Mouse (Mus musculus) adrenal gland, postnatal 10 days (tissue): ENCODE data around the gene Agap3. TPM values are rescaled to one million over a fixed set of nuclear protein-coding genes. Genes with fewer than 3 reads are reported as not detected.

Experiments
- DNase-seq: peaks from one replicate; pipeline ENCODE4 v3.0.0; 2021; ENCODE audit warnings: mixed read lengths
- long read RNA-seq, 2 experiments: library from polyadenylated mRNA; stranded (forward); transcript quantifications; one replicate each; pipeline ENCODE4 v2.0.0; 2021
- total RNA-seq, 2 experiments: library from RNA; stranded (reverse); gene quantifications; 2 replicates each; pipeline ENCODE4 v1.2.3; 2021

Agap3 gene
- 10 to 100 TPM; 67.6 to 72.2 TPM for total RNA-seq
- long read RNA-seq, experiment 1, transcript Agap3-201 (18 exons, 3,207 nt), result major isoform, 5 of 76 reads
- long read RNA-seq, experiment 1, partial matches to known transcripts, result 34 of 76 reads
- long read RNA-seq, experiment 1, other reads (novel, unspliced or antisense), result 32 of 76 reads
- long read RNA-seq, experiment 2, partial matches to known transcripts, result 8 of 55 reads
- long read RNA-seq, experiment 2, other reads (novel, unspliced or antisense), result 41 of 55 reads

DNA sequence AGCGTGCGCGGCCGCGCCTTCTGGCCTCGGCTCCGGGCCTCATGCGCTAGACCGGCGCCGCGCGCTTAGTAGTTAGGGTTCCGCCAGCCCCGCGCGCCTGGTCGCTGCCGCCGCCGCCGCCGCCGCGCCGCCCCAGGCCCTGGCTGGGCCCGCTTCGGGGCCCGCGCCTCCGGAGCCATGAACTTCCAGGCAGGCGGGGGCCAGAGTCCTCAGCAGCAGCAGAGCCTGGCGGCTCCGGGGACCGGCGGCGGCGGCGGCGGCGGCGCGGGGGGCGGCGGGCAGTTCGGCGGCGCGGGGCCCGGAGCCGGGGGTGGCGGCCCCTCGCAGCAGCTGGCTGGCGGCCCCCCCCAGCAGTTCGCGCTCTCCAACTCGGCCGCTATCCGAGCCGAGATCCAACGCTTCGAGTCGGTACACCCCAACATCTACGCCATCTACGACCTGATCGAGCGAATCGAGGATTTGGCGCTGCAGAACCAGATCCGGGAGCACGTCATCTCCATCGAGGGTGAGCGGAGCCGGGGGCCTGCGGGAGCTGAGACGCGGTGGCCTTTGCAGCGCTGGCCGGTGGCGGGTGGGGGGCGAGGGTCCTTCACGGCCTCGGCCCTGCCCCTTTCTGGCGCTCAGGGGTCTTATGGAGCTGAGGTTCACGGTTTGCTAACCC lies at the start of gene Agap3:
Agap3 (plus strand) TSS at position 148 of the 661 bp plus-strand sequence.
- peak; percentile 61 for DNase-seq

DNA sequence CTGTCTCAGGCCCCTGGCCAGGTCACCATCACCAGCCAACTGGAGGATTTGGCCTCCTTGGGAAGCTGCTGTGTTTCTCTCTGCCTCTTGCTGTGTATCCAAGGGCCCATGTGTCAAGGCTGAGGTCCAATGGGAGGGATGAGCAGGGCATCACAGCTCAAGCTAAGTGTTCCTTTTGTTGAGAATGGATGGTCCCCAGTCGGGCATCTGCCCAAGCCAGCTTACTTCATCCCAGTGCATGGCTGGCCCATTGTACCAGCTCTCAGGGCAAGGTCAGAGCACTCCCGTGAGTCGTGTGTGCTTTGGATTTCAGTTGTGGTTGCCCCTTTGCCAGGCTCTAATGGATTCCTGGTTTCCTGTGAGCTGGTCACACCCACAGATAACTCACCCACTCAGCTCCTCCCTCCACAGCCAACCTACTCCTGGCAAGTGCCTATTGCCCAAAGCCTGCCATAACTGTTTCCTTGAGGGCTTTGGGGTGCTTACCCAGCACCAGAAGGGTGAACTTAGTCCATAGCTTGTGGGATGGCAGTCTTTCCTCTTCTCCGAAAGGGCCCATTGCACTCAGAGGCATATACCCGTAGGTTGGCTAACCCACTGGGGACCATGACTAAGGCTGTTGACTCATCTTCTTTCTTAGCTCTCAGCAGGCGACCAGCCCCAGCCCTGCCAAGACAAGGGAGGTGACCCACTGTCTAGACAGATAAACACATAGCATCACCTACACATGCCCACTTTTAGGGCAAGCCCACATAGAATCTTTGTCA lies 47.2 kb upstream of the Agap3 start:
- DNase-seq, result no peak

DNA sequence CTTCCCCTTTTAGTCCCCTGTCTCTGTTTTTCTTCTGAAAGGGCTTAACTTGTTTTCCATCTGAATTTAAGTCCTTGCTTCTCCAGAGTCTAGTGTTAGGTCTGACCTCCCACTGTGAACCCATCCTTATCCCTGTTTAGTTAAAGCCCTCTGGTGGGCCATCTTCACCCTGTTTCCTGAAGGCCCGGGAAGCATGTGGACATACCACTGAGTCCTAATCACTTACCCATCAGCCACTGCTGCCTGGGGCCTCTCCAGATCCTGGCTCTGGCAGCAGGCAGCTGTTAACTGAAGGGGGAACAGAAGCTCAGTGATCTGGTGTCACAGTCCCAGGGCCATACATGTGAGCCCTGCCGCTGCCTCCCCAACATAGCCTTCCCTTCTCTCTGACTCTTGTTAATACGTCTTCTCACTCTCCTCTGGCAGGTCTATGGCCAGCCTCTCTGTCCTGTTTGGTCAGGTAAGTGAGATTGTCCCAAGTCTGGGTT lies 46.5 kb upstream of the Agap3 start:
- DNase-seq, result no peak

DNA sequence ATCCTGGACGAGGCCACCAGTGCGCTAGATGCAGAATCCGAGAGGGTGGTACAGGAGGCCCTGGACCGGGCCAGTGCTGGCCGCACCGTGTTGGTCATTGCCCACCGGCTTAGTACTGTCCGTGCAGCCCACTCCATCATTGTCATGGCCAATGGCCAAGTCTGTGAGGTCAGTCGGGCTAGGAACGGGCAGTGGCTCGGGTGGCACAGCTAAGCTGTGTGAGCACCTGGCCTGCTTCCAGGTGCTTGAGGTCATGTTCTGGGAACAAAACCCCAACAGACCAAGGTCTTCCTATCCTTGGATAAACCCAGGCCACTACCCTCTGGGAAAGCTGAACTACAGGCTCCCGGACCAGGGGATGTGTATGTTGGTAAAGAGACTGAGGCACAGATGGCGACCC lies 43.3 kb upstream of the Agap3 start:
- DNase-seq, result peak; percentile 74

DNA sequence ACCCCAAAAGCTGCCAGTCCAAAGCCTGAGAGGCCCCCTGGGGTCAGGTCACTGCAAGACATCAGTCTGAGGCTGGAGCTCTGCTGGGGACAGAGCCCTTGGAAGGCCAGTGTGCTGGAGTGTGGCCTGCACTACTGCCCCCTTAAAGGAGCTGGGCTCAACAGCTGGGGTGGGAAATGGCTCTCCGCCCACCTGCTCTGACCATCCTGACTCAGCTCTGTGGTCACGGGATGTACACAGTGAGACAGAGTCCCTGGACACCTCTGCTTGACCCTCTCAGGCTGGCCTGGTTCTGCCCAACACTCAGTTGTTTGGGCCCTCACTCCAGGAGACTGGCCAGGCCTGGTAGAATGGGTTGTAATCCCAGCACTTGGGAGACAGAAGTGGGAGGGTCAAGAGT lies 42.5 kb upstream of the Agap3 start:
- DNase-seq, result no peak

DNA sequence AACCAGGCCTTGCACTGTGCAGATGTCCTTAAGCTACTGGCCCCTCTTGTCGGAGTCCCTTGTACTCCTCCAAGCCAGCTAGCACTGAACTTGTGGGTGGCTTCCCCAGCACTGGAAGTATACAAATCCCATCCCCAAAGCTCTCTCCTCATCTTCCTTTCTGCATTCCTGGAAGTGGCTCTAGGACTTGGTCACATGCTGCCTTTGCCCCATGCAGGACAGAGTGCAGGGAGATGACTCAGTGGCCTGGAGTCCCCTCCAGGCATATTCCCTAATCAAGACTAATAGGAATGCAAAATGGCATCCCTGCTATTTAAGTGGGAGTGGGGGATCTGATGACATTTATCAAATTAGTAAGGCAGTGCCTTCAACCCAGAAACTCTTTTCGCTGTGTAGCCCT lies 39.9 kb upstream of the Agap3 start:
- no peak for DNase-seq

DNA sequence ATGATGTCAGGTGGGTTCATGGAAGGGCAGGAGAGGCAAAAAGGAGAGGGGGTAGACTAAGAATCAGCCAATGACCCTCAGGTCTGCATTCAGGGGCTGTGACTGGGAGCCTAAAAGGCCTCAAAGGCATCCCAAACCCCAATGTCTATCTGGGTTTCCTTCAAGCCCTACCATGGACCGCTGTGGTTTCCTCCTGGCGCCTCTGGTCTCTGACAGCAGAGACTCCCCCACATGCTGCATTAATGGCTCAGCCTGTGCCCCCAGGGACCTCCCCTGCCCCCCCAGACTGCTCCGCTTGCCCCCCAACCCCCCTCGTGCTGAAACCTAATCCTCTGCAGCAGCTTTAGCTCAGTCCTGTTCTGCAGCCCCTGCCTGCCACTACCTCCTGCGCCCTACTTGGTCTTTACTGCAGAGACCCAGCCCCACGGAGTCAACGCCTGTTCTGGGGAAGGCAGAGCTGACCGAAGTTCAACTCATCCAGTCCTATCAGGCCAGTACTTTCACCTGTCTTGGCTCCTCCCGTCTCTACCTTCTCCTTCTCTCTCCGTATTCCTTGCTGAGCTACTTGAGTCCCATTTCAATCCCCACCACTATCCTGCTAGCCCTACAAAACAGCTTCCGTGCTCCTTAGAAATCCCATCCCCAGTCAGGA lies 38.8 kb upstream of the Agap3 start, which contains the start of gene Asic3:
Asic3 (plus strand) TSS at position 351 of the 652 bp plus-strand sequence.
- no peak for DNase-seq

DNA sequence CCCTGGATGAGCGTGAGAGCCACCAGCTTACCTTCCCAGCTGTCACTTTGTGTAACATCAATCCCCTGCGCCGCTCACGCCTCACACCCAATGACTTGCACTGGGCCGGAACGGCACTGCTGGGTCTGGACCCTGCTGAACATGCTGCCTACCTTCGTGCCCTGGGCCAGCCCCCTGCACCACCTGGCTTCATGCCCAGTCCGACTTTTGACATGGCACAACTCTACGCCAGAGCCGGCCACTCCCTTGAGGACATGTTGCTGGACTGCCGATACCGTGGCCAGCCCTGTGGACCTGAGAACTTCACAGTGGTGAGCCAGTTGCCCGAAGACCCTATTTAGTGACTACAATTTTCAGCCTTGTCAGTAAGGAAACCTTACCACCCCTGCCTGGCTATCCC lies 38.0 kb upstream of the Agap3 start:
- peak; percentile 53 for DNase-seq

DNA sequence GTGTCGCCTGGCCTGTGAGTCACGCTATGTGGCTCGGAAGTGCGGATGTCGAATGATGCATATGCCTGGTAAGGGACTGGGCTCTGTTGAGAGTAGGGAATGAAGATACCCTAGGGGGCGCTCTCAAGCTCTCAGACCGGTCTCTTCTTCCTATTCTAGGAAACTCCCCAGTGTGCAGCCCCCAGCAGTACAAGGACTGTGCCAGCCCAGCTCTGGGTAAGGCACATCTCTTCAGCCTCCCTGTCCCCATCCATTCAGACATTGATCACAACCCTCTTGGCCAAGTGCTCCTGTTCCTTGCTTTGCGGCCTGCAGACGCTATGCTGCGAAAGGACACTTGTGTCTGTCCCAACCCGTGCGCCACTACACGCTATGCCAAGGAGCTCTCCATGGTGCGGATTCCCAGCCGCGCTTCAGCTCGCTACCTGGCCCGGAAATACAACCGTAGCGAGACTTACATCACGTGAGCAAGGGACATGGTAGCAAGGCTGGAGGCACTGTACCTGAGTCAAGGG lies 35.7 kb upstream of the Agap3 start:
- peak; percentile 77 for DNase-seq

DNA sequence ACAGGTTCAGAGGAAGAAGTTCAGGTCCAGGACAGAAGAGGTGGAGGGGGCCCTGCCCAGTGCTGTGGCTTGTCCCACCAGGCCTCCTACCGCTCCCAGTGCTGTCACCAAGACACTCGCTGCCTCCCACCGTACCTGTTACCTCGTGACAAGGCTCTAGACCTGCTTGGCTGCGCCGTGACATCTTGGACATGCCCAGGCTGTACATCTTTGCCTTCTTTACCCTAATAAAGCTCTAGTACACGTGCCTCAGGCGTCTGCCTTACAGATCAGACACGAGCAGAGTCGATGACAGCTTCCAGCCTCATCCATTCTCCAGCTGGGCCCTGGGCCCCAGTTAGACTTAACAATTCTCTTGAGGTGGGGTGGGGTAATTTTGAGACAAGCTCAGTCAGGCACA lies 34.4 kb upstream of the Agap3 start:
- no peak for DNase-seq

DNA sequence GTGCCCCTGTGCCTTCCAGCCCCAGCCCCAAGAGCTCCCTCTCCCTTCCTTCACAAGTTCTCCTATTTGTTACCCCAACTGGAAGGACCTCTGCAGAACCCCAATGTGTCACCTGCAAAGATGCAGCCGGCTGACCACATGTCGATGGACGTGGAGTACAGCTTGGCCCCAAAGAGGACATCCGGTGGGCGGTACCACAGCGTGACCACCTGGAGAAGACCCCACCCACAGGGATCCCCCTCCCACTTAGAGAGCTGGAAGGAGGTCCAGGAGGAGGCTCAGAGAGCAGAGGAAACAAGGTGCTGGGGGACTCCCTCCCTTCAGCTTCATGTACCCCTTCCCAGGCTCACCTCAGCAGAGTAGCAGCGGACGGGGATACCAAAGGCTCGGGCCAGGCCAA lies 31.6 kb upstream of the Agap3 start:
- DNase-seq, result no peak

DNA sequence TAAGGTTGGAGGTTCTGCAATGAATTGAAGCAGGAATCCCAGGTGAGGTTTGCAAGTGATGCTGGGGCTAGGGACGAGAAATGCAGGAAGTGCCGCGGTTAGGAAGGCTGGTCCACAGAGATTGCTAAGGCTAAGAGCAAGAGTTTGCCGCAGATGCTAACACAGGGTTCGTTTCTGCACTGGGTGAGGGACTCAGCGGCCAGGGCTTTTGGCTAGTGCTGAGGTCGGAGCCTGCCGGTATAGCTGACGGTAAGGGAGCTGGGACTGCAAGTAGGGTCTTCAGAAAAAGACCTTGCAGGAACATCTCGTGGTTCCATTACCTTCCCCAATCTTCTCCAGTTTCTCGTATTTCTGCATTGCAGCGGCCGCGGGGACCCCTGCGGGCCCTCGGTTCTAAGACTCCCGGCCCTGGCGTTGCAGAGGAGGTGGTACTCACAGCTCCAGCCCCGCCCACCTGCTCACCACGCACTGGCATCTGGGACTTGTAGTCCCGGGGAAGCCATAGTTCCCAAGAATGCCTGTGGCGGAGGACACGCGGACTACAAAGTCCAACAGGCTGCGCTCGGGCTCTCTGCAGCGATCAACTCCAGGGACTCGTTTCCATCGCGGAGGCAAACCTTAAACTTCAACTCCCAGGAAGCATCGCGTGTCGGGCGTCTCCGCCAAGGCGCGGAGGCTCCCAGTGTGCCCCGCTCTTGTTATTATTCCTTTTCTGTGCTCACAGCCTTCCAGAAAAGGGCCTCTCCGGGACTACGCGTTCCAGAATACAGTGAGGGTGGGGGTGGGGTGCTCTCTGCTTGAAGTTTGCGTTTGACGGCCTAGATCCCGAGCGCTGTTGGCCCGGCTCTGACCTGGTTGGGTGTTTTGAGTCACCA lies 28.6 kb upstream of the Agap3 start, which contains the start of the genes Cdk5 and Slc4a2:
Cdk5 (minus strand) TSS at position 402 of the 875 bp plus-strand sequence.
Slc4a2 (plus strand) TSS at position 709 of the 875 bp plus-strand sequence.
- DNase-seq, result peak; percentile 97

DNA sequence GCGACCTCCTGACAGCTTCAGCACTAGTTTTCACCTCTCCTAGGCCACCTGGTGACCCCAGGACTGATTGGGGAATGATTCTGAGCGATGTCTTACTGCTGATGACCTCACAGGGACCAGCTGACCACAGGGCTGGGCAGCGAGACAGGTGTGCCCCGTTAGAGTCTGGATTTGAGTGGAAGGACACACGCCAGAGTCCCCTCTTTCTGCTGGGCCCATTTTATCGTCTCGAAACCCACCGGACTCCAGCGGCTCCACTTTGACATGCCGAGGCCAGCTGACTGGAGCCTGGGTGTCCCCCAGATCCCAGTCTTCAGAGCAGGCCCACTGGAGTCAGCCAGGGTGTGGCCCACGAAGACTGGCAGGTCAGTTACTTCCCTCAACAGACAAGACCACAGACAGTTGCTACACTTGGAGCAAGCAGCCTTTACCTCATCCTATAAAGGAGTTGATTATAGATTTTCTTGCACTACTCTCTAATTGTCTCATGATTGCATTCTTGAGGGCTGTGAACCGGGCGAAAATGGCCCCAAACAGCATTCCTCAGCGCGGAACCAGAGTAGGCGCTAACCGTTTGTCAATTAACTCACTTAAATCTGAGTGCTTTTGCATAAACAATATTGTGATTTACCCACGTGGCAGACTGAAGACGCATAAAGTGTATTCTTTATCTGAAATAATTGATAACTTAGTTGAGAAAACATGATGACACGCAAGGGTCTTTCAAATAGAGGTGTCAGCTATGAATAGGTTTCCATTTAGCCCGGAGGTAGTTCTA lies 27.8 kb upstream of the Agap3 start:
- DNase-seq, result no peak

DNA sequence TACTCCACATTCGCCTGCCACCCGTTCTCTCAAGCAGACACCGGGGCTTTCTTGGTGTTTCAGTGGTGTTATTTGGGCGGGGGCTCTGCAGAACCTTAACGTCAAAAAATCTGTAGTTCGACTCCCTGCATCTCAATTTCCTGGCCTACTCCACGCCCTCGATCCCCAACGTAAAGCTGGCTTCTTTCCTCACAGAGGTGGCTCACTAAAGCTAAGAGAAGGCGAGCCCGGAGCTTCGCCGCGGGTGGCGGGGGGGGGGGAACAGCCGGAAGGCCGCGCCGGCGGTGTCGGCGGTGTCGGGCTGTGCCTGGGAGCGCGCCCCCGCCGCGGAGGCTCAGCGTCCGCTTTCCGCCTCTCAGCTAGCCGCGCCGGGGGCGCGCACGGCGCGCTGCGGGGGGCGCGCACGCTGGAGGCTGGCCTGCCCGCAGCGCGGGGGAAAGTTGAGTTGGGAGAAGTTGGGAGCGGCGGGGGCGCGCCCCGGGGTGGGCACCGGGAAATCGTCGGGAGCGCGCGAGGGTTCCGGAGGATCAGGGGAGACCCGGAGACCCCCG lies 27.0 kb upstream of the Agap3 start:
- peak; percentile 93 for DNase-seq

DNA sequence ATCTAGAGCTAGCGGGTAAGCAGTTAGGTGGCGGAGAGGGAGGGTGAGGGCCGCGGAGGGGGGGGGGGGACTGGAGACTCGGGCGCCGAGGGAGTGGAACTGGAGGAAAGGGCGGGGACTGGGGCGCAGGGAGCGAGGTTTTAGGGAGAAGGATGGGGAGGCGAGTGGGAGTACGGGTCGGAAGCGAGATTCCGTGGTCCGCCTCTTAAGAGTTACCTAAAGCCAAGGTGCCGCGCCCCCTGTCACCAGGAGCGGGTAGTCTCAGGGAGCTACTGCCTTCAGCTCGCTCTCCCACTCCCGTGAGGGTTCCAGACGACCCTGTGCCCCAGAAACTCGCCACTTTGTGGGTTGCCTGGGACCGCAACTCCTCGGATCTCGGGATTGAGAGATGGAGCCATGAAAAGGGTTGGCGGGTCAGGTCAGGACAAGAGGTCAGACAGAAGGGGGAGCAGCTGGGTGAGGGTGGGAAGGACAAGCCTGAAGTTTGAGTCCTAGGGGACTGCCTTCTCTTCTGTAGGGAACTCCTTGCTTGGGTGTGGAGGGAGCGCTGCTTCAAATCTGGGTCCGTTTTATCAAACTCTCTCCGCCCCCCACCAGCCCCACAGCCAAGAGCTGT lies 26.4 kb upstream of the Agap3 start:
- DNase-seq, result no peak

DNA sequence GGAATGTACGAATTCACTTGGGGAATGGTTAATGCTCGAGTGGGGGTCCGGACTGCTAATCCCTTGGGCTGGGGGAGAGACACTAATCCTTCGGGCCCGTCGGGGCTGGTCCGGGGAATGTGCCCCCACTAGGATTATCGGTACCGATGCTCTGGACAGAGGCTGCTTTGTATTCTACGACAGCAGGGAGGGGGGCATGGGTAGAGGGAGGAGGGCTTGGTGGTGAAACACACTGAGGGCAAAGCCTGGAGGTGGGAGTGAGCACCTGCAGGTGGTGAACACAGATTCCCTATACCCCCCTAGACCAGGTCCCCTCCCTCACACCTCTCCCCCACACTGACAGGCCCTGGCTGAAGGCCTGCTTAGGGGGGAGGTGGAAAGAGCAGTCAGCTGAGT lies 25.9 kb upstream of the Agap3 start:
- peak; percentile 21 for DNase-seq

DNA sequence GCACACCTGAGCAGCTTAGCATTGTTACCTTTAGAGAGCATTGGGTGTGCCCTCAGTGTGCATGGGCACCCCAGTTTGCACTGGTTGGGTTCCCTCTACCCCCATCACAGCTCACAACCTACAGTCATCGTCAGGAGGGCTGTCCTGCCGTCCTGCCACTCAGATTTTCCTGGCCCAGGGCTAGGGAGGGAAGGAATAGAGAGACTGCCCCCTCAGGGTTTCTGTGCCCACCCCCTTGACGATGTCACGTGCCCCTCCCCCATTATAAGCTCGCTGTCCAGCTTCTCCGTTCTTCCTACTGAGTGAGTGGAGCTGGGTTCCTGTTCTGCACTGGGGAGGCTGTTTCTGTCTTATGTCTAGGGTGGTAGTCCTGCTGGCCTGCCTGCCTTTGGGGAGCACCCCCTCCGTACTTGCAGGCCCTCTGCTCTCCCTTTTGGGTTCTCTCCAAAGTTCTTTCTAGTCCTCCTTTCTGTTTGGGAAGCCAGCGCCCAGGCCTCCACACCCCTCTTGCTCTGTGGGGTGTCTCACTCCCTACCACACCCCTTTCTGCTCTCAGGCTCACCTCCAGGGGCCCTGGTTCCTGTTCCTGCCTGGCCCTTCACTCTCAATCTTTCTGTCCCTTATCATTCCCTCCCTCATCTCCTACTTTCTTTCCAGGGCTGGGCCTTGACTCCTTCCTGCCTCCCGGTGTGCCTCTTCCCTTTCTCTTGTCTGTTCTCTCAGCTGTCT lies 25.3 kb upstream of the Agap3 start:
- DNase-seq, result no peak

DNA sequence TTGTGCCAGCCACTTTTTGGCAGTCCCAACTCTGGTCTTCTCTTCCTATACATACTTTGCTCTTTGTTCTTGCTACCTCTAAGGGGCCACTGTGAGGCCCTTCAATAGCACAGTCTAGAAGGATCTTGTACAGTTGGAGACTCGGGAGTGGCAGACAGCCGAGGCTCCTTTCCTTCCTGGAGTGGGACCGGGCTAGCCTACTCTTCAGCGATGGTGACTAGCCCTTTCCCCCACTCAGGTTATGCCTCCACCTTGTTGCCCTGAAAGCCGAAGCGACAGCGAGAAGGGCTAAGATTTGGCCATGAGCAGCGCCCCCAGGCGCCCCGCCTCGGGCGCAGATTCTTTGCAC lies 24.7 kb upstream of the Agap3 start:
- DNase-seq, result no peak

DNA sequence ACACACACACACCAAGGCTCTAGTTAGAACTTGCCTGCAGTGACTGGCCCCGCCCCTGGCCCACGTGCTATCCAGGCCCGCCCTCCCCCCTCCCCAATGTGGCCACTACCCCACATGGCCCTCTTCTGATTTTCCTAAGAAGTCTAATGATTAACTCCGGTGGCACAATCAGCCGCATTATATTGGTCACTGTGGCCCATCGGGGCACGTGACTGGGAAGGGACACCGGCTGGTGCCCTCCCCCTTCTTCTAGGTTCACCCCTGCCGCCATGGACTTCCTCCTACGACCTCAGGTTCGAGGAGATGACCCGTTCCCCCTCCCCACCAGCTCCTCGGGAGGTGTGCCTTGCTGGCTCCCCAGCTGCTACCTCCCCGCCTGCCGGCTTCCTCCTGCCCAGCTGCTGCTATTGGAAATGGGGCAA lies 24.0 kb upstream of the Agap3 start:
- DNase-seq, result peak; percentile 18
